Mouse (Mus musculus): Measurements from ENCODE around the gene Gadd45a.

DNA sequence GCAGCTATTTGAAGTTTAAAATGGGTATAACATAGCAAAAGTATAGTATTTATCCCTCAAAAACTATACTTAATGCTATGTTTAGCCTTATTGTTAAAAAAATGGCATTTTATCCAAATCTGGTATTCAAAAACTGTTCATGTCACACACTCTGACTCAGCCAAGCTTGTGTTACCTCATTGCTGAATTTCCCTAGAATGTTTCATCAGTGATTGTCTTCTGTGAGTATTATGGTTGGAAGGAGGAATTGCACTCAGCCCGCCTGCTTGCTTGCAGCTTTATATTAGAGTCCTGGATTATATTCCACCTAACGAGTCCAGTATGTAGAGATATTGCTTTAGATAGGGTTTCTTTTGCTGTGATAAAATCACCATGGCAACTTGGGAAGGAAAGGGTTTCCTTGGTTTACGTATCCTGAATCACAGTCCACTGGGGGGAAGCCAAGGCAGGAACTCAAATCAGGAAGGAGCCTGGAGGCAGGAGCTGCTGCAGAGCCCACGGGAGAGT, 3.7 kb upstream of the Gadd45a start:
- TF ChIP-seq CTCF (IDR thresholded peaks at IDR 0.05; ENCODE audit: low read depth), result no peak
- TF ChIP-seq EP300 (optimal IDR thresholded peaks at IDR 0.05), result no peak

Data from stomach, postnatal 0 days (tissue).